Mouse (Mus musculus) forebrain, embryonic 16.5 days (tissue): Measurements from ENCODE around the gene Gm17720. TPM values are rescaled to one million over a fixed set of nuclear protein-coding genes. Genes with fewer than 3 reads are reported as not detected.
"Not testable (repeated sequence)": the region's sequence is repeated elsewhere in the genome, so short reads cannot be mapped to it uniquely, and the experiment has no call there.

Experiments used
- ATAC-seq: fragments of 200-750 bp; cut with Nextera tagmentation; 2 replicates; pipeline ENCODE4 v1.8.0; 2017; ENCODE audit warnings: mild to moderate bottlenecking, moderate library complexity
- H3K27ac ChIP-seq: fragments of 300-500 bp; sonication (generic); 2 replicates; pipeline ENCODE4 v1.5.1; 2014; ENCODE audit warnings: low read length, control low read depth
- H3K27me3 ChIP-seq: fragments of 300-500 bp; sonication (generic); replicated peaks from 2 replicates; pipeline ENCODE4 v1.6.1; 2014; ENCODE audit warnings: low read length; ENCODE audit not compliant: control insufficient read depth, insufficient read depth
- H3K36me3 ChIP-seq: fragments of 300-500 bp; sonication (generic); 2 replicates; pipeline ENCODE4 v1.6.1; 2014; ENCODE audit not compliant: control insufficient read depth, insufficient read depth
- H3K4me1 ChIP-seq: fragments of 300-500 bp; sonication (generic); replicated peaks from 2 replicates; pipeline ENCODE4 v1.6.1; 2014; ENCODE audit warnings: low read length; ENCODE audit not compliant: control insufficient read depth, insufficient read depth
- H3K4me2 ChIP-seq: fragments of 300-500 bp; sonication (generic); 2 replicates; pipeline ENCODE4 v1.6.1; 2014; ENCODE audit warnings: mild to moderate bottlenecking, low read length, control low read depth
- H3K4me3 ChIP-seq: fragments of 300-500 bp; sonication (generic); replicated peaks from 2 replicates; pipeline ENCODE4 v1.5.1; 2014; ENCODE audit warnings: mild to moderate bottlenecking, low read length, control low read depth
- H3K9ac ChIP-seq: fragments of 300-500 bp; sonication (generic); replicated peaks from 2 replicates; pipeline ENCODE4 v1.6.1; 2014; ENCODE audit warnings: low read depth, low read length, control low read depth
- H3K9me3 ChIP-seq: fragments of 300-500 bp; sonication (generic); 2 replicates; pipeline ENCODE4 v1.6.1; 2016; ENCODE audit warnings: low read length; ENCODE audit not compliant: control insufficient read depth
- WGBS: fragments of 180-500 bp; shearing (Covaris S2); extraction: QIAGEN DNeasy Blood & Tissue Kit; methylation state at CpG from one replicate; pipeline ENCODE4 v1.1.7; 2014; 5-methylcytosine and 5-hydroxymethylcytosine counted together
- polyA plus RNA-seq: library from polyadenylated mRNA; unstranded; fragments of >200 nt; fragmentation: Nextera tagmentation; extraction: Ambion mirVana; gene quantifications from 2 replicates; pipeline ENCODE4 v1.2.1, GENCODE M21; 2015

The Gm17720 gene
- polyA plus RNA-seq, 1 experiment from 2014 or later: not detected

- no peak for ATAC-seq
Measured at GRCm38 (mm10) chr8:110064161-110064560, 38.4 kb downstream of the Gm17720 start.

GRCm38 (mm10) chr8:110058207-110058606, 44.3 kb downstream of the Gm17720 start:
- no peak overlapping the region for H3K9ac ChIP-seq
- no peak overlapping the region for H3K27ac ChIP-seq
- 74% methylated on average over 8 of the region's 8 CpGs for WGBS
- no peaks in the 10 kb centered on the region for H3K27me3 ChIP-seq
- H3K4me1 ChIP-seq: no peaks in the 10 kb centered on the region
- H3K4me2 ChIP-seq: no peak overlapping the region
- no peak for ATAC-seq
- H3K36me3 ChIP-seq: no peaks in the 10 kb centered on the region
- H3K9me3 ChIP-seq: no peaks in the 10 kb centered on the region
- H3K4me3 ChIP-seq: no peak overlapping the region

More at GRCm38 (mm10) chr8:110064161-110064560, 38.4 kb downstream of the Gm17720 start:
- 75% methylated on average over 9 of the region's 9 CpGs for WGBS
- H3K4me3 ChIP-seq: no peak overlapping the region
- H3K27me3 ChIP-seq: no peaks in the 10 kb centered on the region
- H3K36me3 ChIP-seq: no peaks in the 10 kb centered on the region
- H3K9ac ChIP-seq: no peak overlapping the region
- no peak overlapping the region for H3K27ac ChIP-seq
- no peak overlapping the region for H3K4me2 ChIP-seq
- H3K4me1 ChIP-seq: no peaks in the 10 kb centered on the region
- no peaks in the 10 kb centered on the region for H3K9me3 ChIP-seq

GRCm38 (mm10) chr8:110051208-110051607, 51.3 kb downstream of the Gm17720 start:
- ATAC-seq: no peak
- 84% methylated on average over 6 of the region's 6 CpGs for WGBS

GRCm38 (mm10) chr8:110040509-110040908, 62.0 kb downstream of the Gm17720 start:
- Histone ChIP-seq H3K4me1 (no peaks in the 10 kb centered on the region), H3K4me3 (no peak overlapping the region), H3K27ac (no peak overlapping the region), H3K36me3 (no peaks in the 10 kb centered on the region), H3K4me2 (no peak overlapping the region), H3K27me3 (no peaks in the 10 kb centered on the region), H3K9me3 (0 out of 2 replicates have a peak, but pooled peaks cover 4% of the 10 kb centered on the region), H3K9ac (no peak overlapping the region)
- no peak for ATAC-seq
- 81% methylated on average over 4 of the region's 4 CpGs for WGBS

More at GRCm38 (mm10) chr8:110051208-110051607, 51.3 kb downstream of the Gm17720 start:
- H3K9me3 ChIP-seq: no peaks in the 10 kb centered on the region
- no peak overlapping the region for H3K27ac ChIP-seq
- H3K36me3 ChIP-seq: no peaks in the 10 kb centered on the region
- no peaks in the 10 kb centered on the region for H3K27me3 ChIP-seq
- no peak overlapping the region for H3K4me2 ChIP-seq
- no peak overlapping the region for H3K9ac ChIP-seq
- H3K4me1 ChIP-seq: no peaks in the 10 kb centered on the region
- no peak overlapping the region for H3K4me3 ChIP-seq

GRCm38 (mm10) chr8:110039659-110040058, 62.9 kb downstream of the Gm17720 start, which contains the start of gene Chst4:
Chst4 (minus strand) TSS chr8:110039740.
- WGBS: 88% methylated on average over 5 of the region's 5 CpGs
- Histone ChIP-seq H3K9me3 (0 out of 2 replicates have a peak, but pooled peaks cover 4% of the 10 kb centered on the region), H3K9ac (no peak within 1 kb of the TSS), H3K27me3 (no peaks in the 10 kb centered on the region), H3K27ac (no peak within 1 kb of the TSS), H3K36me3 (no peaks in the 10 kb centered on the region), H3K4me3 (no peak within 1 kb of the TSS), H3K4me1 (no peaks in the 10 kb centered on the region), H3K4me2 (no peak within 1 kb of the TSS)
- no peak for ATAC-seq

GRCm38 (mm10) chr8:110039216-110039615, 63.3 kb downstream of the Gm17720 start:
- ATAC-seq: no peak
- Histone ChIP-seq H3K9me3 (0 out of 2 replicates have a peak, but pooled peaks cover 4% of the 10 kb centered on the region), H3K27ac (no peak overlapping the region), H3K4me3 (no peak overlapping the region), H3K9ac (no peak overlapping the region), H3K4me2 (no peak overlapping the region), H3K36me3 (no peaks in the 10 kb centered on the region), H3K27me3 (no peaks in the 10 kb centered on the region), H3K4me1 (no peaks in the 10 kb centered on the region)
- 50% methylated on average over 7 of the region's 7 CpGs for WGBS

- H3K36me3 ChIP-seq: no peaks in the 10 kb centered on the region
- H3K4me1 ChIP-seq: no peaks in the 10 kb centered on the region
- no peaks in the 10 kb centered on the region for H3K9me3 ChIP-seq
- no peak overlapping the region for H3K4me2 ChIP-seq
- no peaks in the 10 kb centered on the region for H3K27me3 ChIP-seq
- H3K9ac ChIP-seq: no peak overlapping the region
- ATAC-seq: no peak
- WGBS: 41% methylated on average over 2 of the region's 2 CpGs
- H3K27ac ChIP-seq: no peak overlapping the region
- no peak overlapping the region for H3K4me3 ChIP-seq
Measured at GRCm38 (mm10) chr8:110036156-110036555, 66.4 kb downstream of the Gm17720 start.

- no peaks in the 10 kb centered on the region for H3K4me1 ChIP-seq
- 52% methylated on average over 4 of the region's 4 CpGs for WGBS
- H3K9ac ChIP-seq: no peak overlapping the region
- no peak for ATAC-seq
- no peaks in the 10 kb centered on the region for H3K27me3 ChIP-seq
- H3K9me3 ChIP-seq: no peaks in the 10 kb centered on the region
- no peaks in the 10 kb centered on the region for H3K36me3 ChIP-seq
- no peak overlapping the region for H3K4me2 ChIP-seq
- no peak overlapping the region for H3K4me3 ChIP-seq
- no peak overlapping the region for H3K27ac ChIP-seq
Measured at GRCm38 (mm10) chr8:110034331-110034730, 68.2 kb downstream of the Gm17720 start.

- not testable (repeated sequence) for H3K4me1 ChIP-seq, H3K27me3 ChIP-seq, H3K27ac ChIP-seq, H3K36me3 ChIP-seq, ATAC-seq, H3K4me3 ChIP-seq, H3K9me3 ChIP-seq, H3K9ac ChIP-seq, H3K4me2 ChIP-seq
- 29% methylated on average over 8 of the region's 8 CpGs for WGBS
Measured at GRCm38 (mm10) chr8:110033771-110034170, 68.8 kb downstream of the Gm17720 start.
